Mouse (Mus musculus): ENCODE measurements around the gene Olfr593. TPM values are rescaled to one million over a fixed set of nuclear protein-coding genes. Genes with fewer than 3 reads are reported as not detected.
"Not testable (repeated sequence)": the region's sequence is repeated elsewhere in the genome, so short reads cannot be mapped to it uniquely, and the experiment has no call there.

Gene Olfr593
- polyA plus RNA-seq (2015; fragmentation: Nextera tagmentation; extraction: Ambion mirVana) = not detected in 2 replicates

DNA sequence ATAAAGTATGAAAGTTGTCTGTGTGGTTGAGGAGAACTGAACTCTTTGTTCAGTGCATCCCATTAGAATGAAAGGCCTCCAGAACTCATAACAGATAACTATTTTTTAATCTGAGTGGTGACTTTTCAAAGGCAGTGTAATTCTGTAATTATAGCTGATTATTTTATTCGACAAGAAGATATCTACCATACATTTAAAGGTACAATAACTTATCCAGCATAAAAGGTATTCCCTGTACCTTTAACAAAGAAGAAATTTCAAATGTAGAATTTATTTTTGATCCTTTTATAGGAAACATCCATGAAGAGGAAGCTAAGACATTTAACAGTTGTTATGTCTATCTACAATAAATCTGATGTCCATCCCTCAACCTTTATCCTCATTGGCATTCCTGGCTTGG lies at the start of gene Olfr593:
TSS of gene Olfr593 (plus strand) at position 301 of the 400 bp plus-strand sequence.
- no peak for ATAC-seq (ENCODE audit: insufficient read depth)
- H3K4me3 ChIP-seq (replicated peaks) = no peak within 1 kb of the TSS
- no peaks in the 10 kb centered on the region for H3K9me3 ChIP-seq (replicated peaks)
- WGBS (ENCODE audit: insufficient replicate concordance) = 24% methylated on average over 1 of the region's 1 CpGs
- H3K9ac ChIP-seq = no peak within 1 kb of the TSS
- H3K4me2 ChIP-seq = no peak within 1 kb of the TSS
- no peaks in the 10 kb centered on the region for H3K36me3 ChIP-seq (replicated peaks)
- H3K27ac ChIP-seq (replicated peaks) = no peak within 1 kb of the TSS
- no peaks in the 10 kb centered on the region for H3K27me3 ChIP-seq
- H3K4me1 ChIP-seq (replicated peaks) = no peaks in the 10 kb centered on the region

GRCm38 (mm10) chr7:103169697-103170096 lies 42.0 kb upstream of the Olfr593 start:
- no peak for ATAC-seq (ENCODE audit: insufficient read depth)

GRCm38 (mm10) chr7:103178240-103178639 lies 33.4 kb upstream of the Olfr593 start, which contains the start of gene Olfr591:
Gene Olfr591, minus strand, starts transcription at chr7:103178340.
- no peaks in the 10 kb centered on the region for H3K4me1 ChIP-seq (replicated peaks)
- no peak for ATAC-seq (ENCODE audit: insufficient read depth)
- H3K9ac ChIP-seq = no peak within 1 kb of the TSS
- no peaks in the 10 kb centered on the region for H3K36me3 ChIP-seq (replicated peaks)
- H3K4me2 ChIP-seq = no peak within 1 kb of the TSS
- no peaks in the 10 kb centered on the region for H3K27me3 ChIP-seq
- H3K4me3 ChIP-seq (replicated peaks) = no peak within 1 kb of the TSS
- 40% methylated on average over 1 of the region's 1 CpGs for WGBS (ENCODE audit: insufficient replicate concordance)
- H3K9me3 ChIP-seq (replicated peaks) = no peaks in the 10 kb centered on the region
- no peak within 1 kb of the TSS for H3K27ac ChIP-seq (replicated peaks)

More at GRCm38 (mm10) chr7:103169697-103170096, 42.0 kb upstream of the Olfr593 start:
- H3K27me3 ChIP-seq = no peaks in the 10 kb centered on the region
- H3K27ac ChIP-seq (replicated peaks) = no peak overlapping the region
- H3K9ac ChIP-seq = no peak overlapping the region
- no peak overlapping the region for H3K4me2 ChIP-seq
- H3K36me3 ChIP-seq (replicated peaks) = no peaks in the 10 kb centered on the region
- WGBS (ENCODE audit: insufficient replicate concordance) = 55% methylated on average over 5 of the region's 5 CpGs
- no peaks in the 10 kb centered on the region for H3K9me3 ChIP-seq (replicated peaks)
- H3K4me1 ChIP-seq (replicated peaks) = no peaks in the 10 kb centered on the region
- H3K4me3 ChIP-seq (replicated peaks) = no peak overlapping the region

DNA sequence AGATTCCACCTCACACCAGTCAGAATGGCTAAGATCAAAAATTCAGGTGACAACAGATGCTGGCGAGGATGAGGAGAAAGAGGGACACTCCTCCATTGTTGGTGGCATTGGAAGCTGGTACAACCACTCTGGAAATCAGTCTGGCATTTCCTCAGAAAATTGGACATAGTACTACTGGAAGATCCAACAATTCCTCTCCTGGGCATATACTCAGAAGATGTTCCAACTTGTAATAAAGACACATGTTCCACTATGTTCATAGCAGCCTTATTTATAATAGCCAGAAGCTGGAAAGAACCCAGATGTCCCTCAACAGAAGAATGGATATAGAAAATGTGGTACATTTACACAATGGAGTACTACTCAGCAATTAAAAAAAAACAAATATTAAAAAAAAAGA lies 27.2 kb upstream of the Olfr593 start, which contains the start of gene Olfr592:
TSS of gene Olfr592 (plus strand) at position 301 of the 400 bp plus-strand sequence.
- H3K4me3 ChIP-seq (replicated peaks); ATAC-seq (ENCODE audit: insufficient read depth); H3K4me1 ChIP-seq (replicated peaks); H3K36me3 ChIP-seq (replicated peaks); H3K9ac ChIP-seq; H3K4me2 ChIP-seq; H3K27me3 ChIP-seq; H3K27ac ChIP-seq (replicated peaks); H3K9me3 ChIP-seq (replicated peaks): not testable (repeated sequence)
- WGBS (ENCODE audit: insufficient replicate concordance) = 55% methylated on average over 1 of the region's 1 CpGs

GRCm38 (mm10) chr7:103212050-103212449 lies 388 bp downstream of the Olfr593 start:
- H3K4me3 ChIP-seq (replicated peaks); H3K4me1 ChIP-seq (replicated peaks); H3K9me3 ChIP-seq (replicated peaks); H3K4me2 ChIP-seq; ATAC-seq (ENCODE audit: insufficient read depth); H3K9ac ChIP-seq; H3K27me3 ChIP-seq; H3K36me3 ChIP-seq (replicated peaks); H3K27ac ChIP-seq (replicated peaks): not testable (repeated sequence)
- WGBS (ENCODE audit: insufficient replicate concordance) = 62% methylated on average over 5 of the region's 5 CpGs

- Histone ChIP-seq H3K4me2 (no peak within 1 kb of the TSS), H3K9ac (no peak within 1 kb of the TSS), H3K4me1 (replicated peaks) (no peaks in the 10 kb centered on the region), H3K36me3 (replicated peaks) (no peaks in the 10 kb centered on the region), H3K27me3 (no peaks in the 10 kb centered on the region), H3K27ac (replicated peaks) (no peak within 1 kb of the TSS), H3K9me3 (replicated peaks) (no peaks in the 10 kb centered on the region), H3K4me3 (replicated peaks) (no peak within 1 kb of the TSS)
- no peak for ATAC-seq (ENCODE audit: insufficient read depth)
These were observed 5.0 kb downstream of the Olfr593 start, which contains the start of gene Olfr594 for GRCm38 (mm10) chr7:103216696-103217095. Gene Olfr594, plus strand, starts transcription at chr7:103216996.

GRCm38 (mm10) chr7:103252405-103252804 lies 40.7 kb downstream of the Olfr593 start, which contains the start of gene Usp17ld:
Gene Usp17ld, minus strand, starts transcription at chr7:103252505.
- H3K4me3 ChIP-seq (replicated peaks); H3K27me3 ChIP-seq; H3K36me3 ChIP-seq (replicated peaks); H3K9ac ChIP-seq; H3K9me3 ChIP-seq (replicated peaks); H3K27ac ChIP-seq (replicated peaks); H3K4me2 ChIP-seq; ATAC-seq (ENCODE audit: insufficient read depth); H3K4me1 ChIP-seq (replicated peaks): not testable (repeated sequence)

Small RNAs within 50 kb of the gene (microRNA-seq; reads per million reads assigned to microRNA genes)
- gene Gm25171 = not detected

Other genes starting within 250 kb of the Olfr593 start
- gene Olfr576, start 249.2 kb upstream of the Olfr593 start, polyA plus RNA-seq (2015; fragmentation: Nextera tagmentation; extraction: Ambion mirVana) = not detected in 2 replicates
- not detected in 2 replicates for gene Olfr577, start 235.9 kb upstream of the Olfr593 start, polyA plus RNA-seq (2015; fragmentation: Nextera tagmentation; extraction: Ambion mirVana)
- not detected in 2 replicates for gene Olfr578, start 222.5 kb upstream of the Olfr593 start, polyA plus RNA-seq (2015; fragmentation: Nextera tagmentation; extraction: Ambion mirVana)
- not detected in 2 replicates for gene Olfr582, start 173.8 kb upstream of the Olfr593 start, polyA plus RNA-seq (2015; fragmentation: Nextera tagmentation; extraction: Ambion mirVana)
- gene Olfr583, start 160.6 kb upstream of the Olfr593 start, polyA plus RNA-seq (2015; fragmentation: Nextera tagmentation; extraction: Ambion mirVana) = not detected in 2 replicates
- gene Olfr584, start 130.0 kb upstream of the Olfr593 start, polyA plus RNA-seq (2015; fragmentation: Nextera tagmentation; extraction: Ambion mirVana) = not detected in 2 replicates
- gene Olfr585, start 114.1 kb upstream of the Olfr593 start, polyA plus RNA-seq (2015; fragmentation: Nextera tagmentation; extraction: Ambion mirVana) = not detected in 2 replicates
- not detected in 2 replicates for gene Olfr586, start 86.2 kb upstream of the Olfr593 start, polyA plus RNA-seq (2015; fragmentation: Nextera tagmentation; extraction: Ambion mirVana)
- gene Olfr588-ps1, start 71.0 kb upstream of the Olfr593 start, polyA plus RNA-seq (2015; fragmentation: Nextera tagmentation; extraction: Ambion mirVana) = not detected in 2 replicates
- not detected in 2 replicates for gene Olfr589, start 55.5 kb upstream of the Olfr593 start, polyA plus RNA-seq (2015; fragmentation: Nextera tagmentation; extraction: Ambion mirVana)
- not detected in 2 replicates for gene Olfr591, start 33.5 kb upstream of the Olfr593 start, polyA plus RNA-seq (2015; fragmentation: Nextera tagmentation; extraction: Ambion mirVana)
- not detected in 2 replicates for gene Olfr592, start 27.1 kb upstream of the Olfr593 start, polyA plus RNA-seq (2015; fragmentation: Nextera tagmentation; extraction: Ambion mirVana)
- not detected in 2 replicates for gene Olfr594, start 5.1 kb downstream of the Olfr593 start, polyA plus RNA-seq (2015; fragmentation: Nextera tagmentation; extraction: Ambion mirVana)
- not detected in 2 replicates for gene Usp17ld, start 40.6 kb downstream of the Olfr593 start, polyA plus RNA-seq (2015; fragmentation: Nextera tagmentation; extraction: Ambion mirVana)
- gene Olfr596, start 93.8 kb downstream of the Olfr593 start, polyA plus RNA-seq (2015; fragmentation: Nextera tagmentation; extraction: Ambion mirVana) = not detected in 2 replicates
- not detected in 2 replicates for gene Olfr597, start 104.5 kb downstream of the Olfr593 start, polyA plus RNA-seq (2015; fragmentation: Nextera tagmentation; extraction: Ambion mirVana)
- not detected in 2 replicates for gene Olfr598, start 111.7 kb downstream of the Olfr593 start, polyA plus RNA-seq (2015; fragmentation: Nextera tagmentation; extraction: Ambion mirVana)
- gene Olfr599, start 124.1 kb downstream of the Olfr593 start, polyA plus RNA-seq (2015; fragmentation: Nextera tagmentation; extraction: Ambion mirVana) = not detected in 2 replicates
- not detected in 2 replicates for gene Olfr600, start 137.8 kb downstream of the Olfr593 start, polyA plus RNA-seq (2015; fragmentation: Nextera tagmentation; extraction: Ambion mirVana)
- gene Olfr601, start 150.8 kb downstream of the Olfr593 start, polyA plus RNA-seq (2015; fragmentation: Nextera tagmentation; extraction: Ambion mirVana) = not detected in 2 replicates
- not detected in 2 replicates for gene Olfr603, start 174.3 kb downstream of the Olfr593 start, polyA plus RNA-seq (2015; fragmentation: Nextera tagmentation; extraction: Ambion mirVana)
- gene Usp17lc, start 203.2 kb downstream of the Olfr593 start, polyA plus RNA-seq (2015; fragmentation: Nextera tagmentation; extraction: Ambion mirVana) = not detected in 2 replicates
- not detected in 2 replicates for gene Olfr605, start 233.6 kb downstream of the Olfr593 start, polyA plus RNA-seq (2015; fragmentation: Nextera tagmentation; extraction: Ambion mirVana)
- gene Olfr606, start 237.2 kb downstream of the Olfr593 start, polyA plus RNA-seq (2015; fragmentation: Nextera tagmentation; extraction: Ambion mirVana) = not detected in 2 replicates

Data from liver, embryonic 15.5 days (tissue).